Mouse (Mus musculus): ENCODE measurements around the gene Pheta2. TPM values are rescaled to one million over a fixed set of nuclear protein-coding genes. Genes with fewer than 3 reads are reported as not detected.
A peak's percentile ranks its signal among the peaks of the same experiment; 100 is the strongest.
"Not testable (repeated sequence)": the region's sequence is repeated elsewhere in the genome, so short reads cannot be mapped to it uniquely, and the experiment has no call there.

Pheta2 gene
- polyA plus RNA-seq, 1 experiment from 2014 or later: 43.8 TPM

- peaks cover 63% of the 10 kb centered on the region for H3K4me1 ChIP-seq (replicated peaks)
Observed at GRCm38 (mm10) chr15:82353078-82353744, 14.5 kb downstream of the Pheta2 start.

DNA sequence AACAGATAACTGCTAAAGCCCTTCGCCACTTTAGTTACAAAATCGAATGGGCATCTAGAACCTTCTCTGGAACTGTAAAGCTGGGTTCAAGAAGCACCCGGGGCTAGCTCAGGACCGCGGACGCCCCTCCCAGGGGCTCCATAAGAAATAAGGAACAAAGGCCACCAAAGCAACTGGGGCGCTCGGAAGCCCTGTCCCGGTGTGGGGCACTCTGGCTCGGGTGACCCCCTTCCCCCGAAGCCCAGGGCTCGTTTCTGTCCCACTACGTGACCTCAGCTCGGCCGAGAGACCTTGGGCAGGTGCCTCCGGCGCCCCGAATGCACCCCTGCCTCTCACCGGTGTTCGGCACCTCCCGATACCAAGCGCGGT lies 15.0 kb downstream of the Pheta2 start:
- DNase-seq: no peak
- peak overlapping the region; percentile 97 for H3K4me3 ChIP-seq (replicated peaks)
- H3K36me3 ChIP-seq: peaks cover 27% of the 10 kb centered on the region
- peak overlapping the region; percentile 94 for H3K27ac ChIP-seq
- no peaks in the 10 kb centered on the region for H3K27me3 ChIP-seq
- peak; percentile 16 for ATAC-seq (ENCODE audit: low read depth)
- H3K9ac ChIP-seq: peak overlapping the region; percentile 99
- no peaks in the 10 kb centered on the region for H3K9me3 ChIP-seq (replicated peaks)
- peaks cover 63% of the 10 kb centered on the region for H3K4me1 ChIP-seq (replicated peaks)
- H3K4me2 ChIP-seq: peak overlapping the region; percentile 90
- 0% methylated on average over 23 of the region's 23 CpGs for WGBS (ENCODE audit: insufficient replicate concordance)

More at GRCm38 (mm10) chr15:82353078-82353744, 14.5 kb downstream of the Pheta2 start:
- Histone ChIP-seq H3K27me3 (no peaks in the 10 kb centered on the region), H3K36me3 (peaks cover 32% of the 10 kb centered on the region), H3K4me2 (peak overlapping the region; percentile 90), H3K9me3 (replicated peaks) (no peaks in the 10 kb centered on the region), H3K27ac (peak overlapping the region; percentile 94), H3K9ac (peak overlapping the region; percentile 99), H3K4me3 (replicated peaks) (peak overlapping the region; percentile 97)
- ATAC-seq (ENCODE audit: low read depth) (no peak), DNase-seq (no peak)
- WGBS (ENCODE audit: insufficient replicate concordance): 16% methylated on average over 14 of the region's 14 CpGs

DNA sequence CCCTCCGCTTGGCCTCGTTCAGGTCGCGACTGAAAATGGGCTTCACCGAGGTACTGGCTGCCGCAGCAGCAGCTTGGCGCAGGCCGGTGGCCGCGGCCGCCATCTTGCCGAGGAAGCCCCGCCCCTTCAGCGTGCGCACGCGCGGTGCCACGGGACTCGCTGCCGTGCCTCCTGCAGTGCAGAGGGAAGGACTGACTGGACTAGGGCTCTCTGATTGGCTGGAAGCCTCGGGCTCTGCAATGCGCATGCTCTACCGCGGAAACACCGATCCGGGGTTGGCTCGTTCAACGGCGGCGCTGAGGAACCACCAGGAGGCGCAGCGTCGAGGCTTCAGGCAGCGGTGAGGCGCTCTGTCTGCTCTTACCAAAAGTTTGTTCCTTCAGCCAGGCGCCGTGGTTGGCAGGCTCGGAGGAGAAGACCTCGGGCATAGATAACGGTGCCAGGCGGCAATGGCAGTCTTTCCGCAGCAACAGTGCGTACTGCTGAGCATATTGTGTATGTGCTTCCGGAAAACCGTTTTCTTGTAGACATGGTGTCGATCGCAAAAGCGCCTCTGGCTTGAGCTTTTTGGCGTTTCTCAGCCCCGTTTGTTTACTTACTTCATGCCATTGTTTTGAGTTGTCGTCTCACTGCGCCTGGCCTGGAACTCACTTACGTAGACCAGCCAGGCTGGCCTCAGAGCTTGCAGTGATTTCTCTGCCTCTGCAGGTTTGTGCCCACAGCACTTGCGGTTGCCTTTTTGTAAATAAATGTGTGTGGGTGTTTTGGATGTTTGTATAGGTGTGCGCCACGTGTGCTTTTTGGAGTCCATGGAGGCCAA lies 15.6 kb downstream of the Pheta2 start, which contains the start of gene Ndufa6:
TSS of gene Ndufa6 (minus strand) at position 197 of the 820 bp plus-strand sequence.
- peak within 1 kb of the TSS; percentile 97 for H3K4me3 ChIP-seq (replicated peaks)
- H3K27ac ChIP-seq: peak within 1 kb of the TSS; percentile 94
- H3K9me3 ChIP-seq (replicated peaks): no peaks in the 10 kb centered on the region
- 2% methylated on average over 57 of the region's 57 CpGs for WGBS (ENCODE audit: insufficient replicate concordance)
- H3K27me3 ChIP-seq: no peaks in the 10 kb centered on the region
- peak within 1 kb of the TSS; percentile 99 for H3K9ac ChIP-seq
- H3K4me2 ChIP-seq: peak within 1 kb of the TSS; percentile 90
- H3K4me1 ChIP-seq (replicated peaks): peaks cover 62% of the 10 kb centered on the region
- DNase-seq (peak; percentile 98), ATAC-seq (ENCODE audit: low read depth) (peak; percentile 99)
- H3K36me3 ChIP-seq: peaks cover 21% of the 10 kb centered on the region

DNA sequence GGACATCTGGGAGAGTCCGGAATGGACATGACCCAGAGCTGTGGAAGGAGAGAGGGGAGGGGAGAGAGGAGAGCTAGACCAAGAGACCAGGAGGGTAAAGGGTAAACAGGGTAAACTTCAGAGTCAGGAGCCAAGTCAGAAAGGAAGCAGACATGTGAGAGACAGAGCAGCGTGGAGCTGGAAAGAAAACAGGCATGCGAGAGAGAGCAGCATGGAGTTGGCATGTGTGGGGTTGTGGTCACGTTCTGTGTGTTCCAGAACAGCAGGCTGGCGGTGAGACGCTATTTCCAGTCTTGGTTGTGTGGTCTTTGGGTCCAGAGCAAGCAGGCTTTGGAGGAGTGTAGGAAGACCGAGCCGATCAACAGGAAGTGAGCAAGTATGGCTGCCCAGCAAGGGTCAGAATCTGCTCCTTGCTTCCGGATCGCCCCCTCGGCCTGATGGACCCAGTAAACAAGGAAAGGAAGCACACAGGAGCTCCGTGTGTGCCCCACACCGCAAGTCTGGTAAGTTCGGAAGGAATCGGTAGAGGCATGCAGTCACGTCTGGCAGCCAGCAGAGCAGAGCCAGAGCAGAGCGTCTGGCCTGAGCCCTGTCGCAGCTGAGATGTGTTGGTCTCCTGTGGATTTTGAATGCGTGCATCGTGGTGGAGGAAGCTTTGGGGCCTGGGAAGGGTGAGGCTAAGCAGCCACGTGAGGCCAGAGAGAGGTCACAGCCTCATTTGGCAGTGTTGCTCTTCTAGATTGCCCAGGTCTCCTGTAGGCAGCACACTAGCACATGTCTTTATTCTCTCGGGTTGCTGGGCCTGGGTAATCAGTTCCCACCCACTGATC lies 19.9 kb downstream of the Pheta2 start:
- no peak overlapping the region for H3K4me3 ChIP-seq (replicated peaks)
- H3K9me3 ChIP-seq (replicated peaks): no peaks in the 10 kb centered on the region
- no peaks in the 10 kb centered on the region for H3K27me3 ChIP-seq
- ATAC-seq (ENCODE audit: low read depth) (no peak), DNase-seq (no peak)
- no peak overlapping the region for H3K4me2 ChIP-seq
- 62% methylated on average over 22 of the region's 22 CpGs for WGBS (ENCODE audit: insufficient replicate concordance)
- H3K36me3 ChIP-seq: no peaks in the 10 kb centered on the region
- peaks cover 31% of the 10 kb centered on the region for H3K4me1 ChIP-seq (replicated peaks)
- H3K9ac ChIP-seq: no peak overlapping the region
- H3K27ac ChIP-seq: peak overlapping the region; percentile 47; the same call in 1 of the 2 replicates

DNA sequence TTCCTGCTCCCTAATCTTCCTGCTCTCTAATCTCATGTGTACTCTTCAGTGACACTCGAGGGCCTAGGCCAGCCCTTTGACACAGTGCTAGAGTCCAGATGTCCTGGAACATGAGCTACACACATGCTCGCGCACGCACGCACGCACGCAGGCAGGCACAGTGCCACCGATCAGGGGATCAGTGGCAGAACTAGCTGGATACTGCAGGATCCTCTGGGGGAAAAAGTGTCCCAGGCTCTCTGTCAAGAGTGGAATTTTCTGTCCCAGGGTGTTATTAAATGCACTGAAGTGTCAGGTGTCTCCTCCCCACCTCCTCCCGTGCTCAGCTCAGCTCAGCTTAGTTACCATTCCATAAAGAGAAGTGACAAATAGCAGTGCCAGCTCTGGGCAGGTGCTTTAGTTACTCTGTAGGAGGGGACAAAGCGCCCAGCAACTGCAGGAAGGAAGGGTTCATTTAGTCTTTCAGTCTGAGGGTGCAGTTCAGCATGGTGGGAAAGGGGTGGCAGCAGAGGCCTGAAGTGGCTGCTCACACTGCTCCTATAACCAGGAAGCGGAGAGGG lies 22.8 kb downstream of the Pheta2 start:
- H3K27me3 ChIP-seq: no peaks in the 10 kb centered on the region
- no peak overlapping the region for H3K4me2 ChIP-seq
- H3K9ac ChIP-seq: no peak overlapping the region
- no peaks in the 10 kb centered on the region for H3K36me3 ChIP-seq
- H3K27ac ChIP-seq: no peak overlapping the region
- 72% methylated on average over 11 of the region's 11 CpGs for WGBS (ENCODE audit: insufficient replicate concordance)
- DNase-seq: no peak
- peak; percentile 53 for ATAC-seq (ENCODE audit: low read depth)
- no peak overlapping the region for H3K4me3 ChIP-seq (replicated peaks)
- peaks cover 20% of the 10 kb centered on the region for H3K4me1 ChIP-seq (replicated peaks)
- no peaks in the 10 kb centered on the region for H3K9me3 ChIP-seq (replicated peaks)

DNA sequence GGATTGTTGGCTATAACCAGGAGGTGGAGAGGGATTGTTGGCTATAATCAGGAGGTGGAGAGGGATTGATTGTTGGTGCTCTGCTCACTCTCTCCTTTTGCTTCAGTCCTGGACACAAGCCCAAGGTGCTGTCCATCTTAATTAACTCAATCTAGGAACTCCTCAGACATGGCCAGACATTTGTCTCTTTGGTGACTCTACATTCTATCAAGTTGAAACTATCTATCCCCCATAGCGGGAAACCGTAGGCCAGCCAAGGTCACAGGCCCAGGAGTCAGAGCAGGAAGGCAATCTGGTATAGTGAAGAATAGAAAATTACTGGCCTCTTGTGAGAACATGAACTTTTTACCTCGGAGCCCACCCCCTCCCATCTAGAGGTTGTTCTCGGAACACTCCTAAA lies 23.5 kb downstream of the Pheta2 start:
- no peak for ATAC-seq (ENCODE audit: low read depth)

DNA sequence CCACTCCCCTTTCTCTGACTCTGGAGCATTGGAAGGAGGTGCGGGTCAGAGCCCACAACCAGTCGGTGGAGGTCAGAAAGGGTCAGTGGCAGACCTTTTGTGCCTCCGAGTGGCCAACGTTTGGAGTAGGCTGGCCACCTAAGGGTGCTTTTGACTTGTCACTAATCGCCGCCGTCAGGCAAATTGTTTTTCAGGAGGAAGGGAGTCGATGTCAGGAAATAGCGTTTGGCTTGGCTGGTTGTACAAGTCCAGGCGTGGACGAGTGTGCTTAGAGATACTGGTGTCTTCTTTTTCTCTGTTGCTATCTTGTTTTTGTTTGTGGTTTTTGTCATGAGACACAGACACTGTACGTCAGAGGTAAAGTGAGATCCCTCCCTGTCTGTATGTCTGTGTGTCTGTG lies 25.1 kb downstream of the Pheta2 start:
- H3K27ac ChIP-seq; H3K9ac ChIP-seq; DNase-seq; H3K4me3 ChIP-seq (replicated peaks); H3K27me3 ChIP-seq; H3K36me3 ChIP-seq; H3K4me2 ChIP-seq; ATAC-seq (ENCODE audit: low read depth); H3K9me3 ChIP-seq (replicated peaks): not testable (repeated sequence)
- peaks cover 14% of the 10 kb centered on the region for H3K4me1 ChIP-seq (replicated peaks)
- WGBS (ENCODE audit: insufficient replicate concordance): 14% methylated on average over 11 of the region's 12 CpGs

More for the DNA sequence above, 23.5 kb downstream of the Pheta2 start:
- H3K27me3 ChIP-seq: no peaks in the 10 kb centered on the region
- no peak overlapping the region for H3K4me2 ChIP-seq
- DNase-seq: no peak
- H3K4me1 ChIP-seq (replicated peaks): peaks cover 20% of the 10 kb centered on the region
- no peak overlapping the region for H3K4me3 ChIP-seq (replicated peaks)
- no peak overlapping the region for H3K9ac ChIP-seq
- H3K9me3 ChIP-seq (replicated peaks): no peaks in the 10 kb centered on the region
- no peak overlapping the region for H3K27ac ChIP-seq
- H3K36me3 ChIP-seq: no peaks in the 10 kb centered on the region
- 76% methylated on average over 4 of the region's 4 CpGs for WGBS (ENCODE audit: insufficient replicate concordance)

- H3K4me2 ChIP-seq: peak overlapping the region; percentile 54
- WGBS (ENCODE audit: insufficient replicate concordance): 3% methylated on average over 7 of the region's 9 CpGs
- peak overlapping the region; percentile 27; the same call in 1 of the 2 replicates for H3K4me3 ChIP-seq (replicated peaks)
- H3K9me3 ChIP-seq (replicated peaks); H3K27me3 ChIP-seq; H3K36me3 ChIP-seq; H3K4me1 ChIP-seq (replicated peaks); ATAC-seq (ENCODE audit: low read depth); H3K9ac ChIP-seq; H3K27ac ChIP-seq; DNase-seq: not testable (repeated sequence)
Observed at GRCm38 (mm10) chr15:82364561-82364960, 25.8 kb downstream of the Pheta2 start.

- Histone ChIP-seq H3K4me2 (no peak overlapping the region), H3K36me3 (no peaks in the 10 kb centered on the region), H3K9me3 (replicated peaks) (no peaks in the 10 kb centered on the region), H3K4me1 (replicated peaks) (no peaks in the 10 kb centered on the region), H3K27ac (no peak overlapping the region), H3K27me3 (no peaks in the 10 kb centered on the region), H3K9ac (no peak overlapping the region), H3K4me3 (replicated peaks) (no peak overlapping the region)
- DNase-seq: no peak
- no peak for ATAC-seq (ENCODE audit: low read depth)
- 69% methylated on average over 4 of the region's 4 CpGs for WGBS (ENCODE audit: insufficient replicate concordance)
Observed at GRCm38 (mm10) chr15:82368146-82368545, 29.4 kb downstream of the Pheta2 start.

GRCm38 (mm10) chr15:82368851-82369250 lies 30.1 kb downstream of the Pheta2 start:
- H3K36me3 ChIP-seq: no peaks in the 10 kb centered on the region
- no peak overlapping the region for H3K9ac ChIP-seq
- H3K4me1 ChIP-seq (replicated peaks): no peaks in the 10 kb centered on the region
- ATAC-seq (ENCODE audit: low read depth) (no peak), DNase-seq (no peak)
- H3K27ac ChIP-seq: no peak overlapping the region
- 59% methylated on average over 1 of the region's 1 CpGs for WGBS (ENCODE audit: insufficient replicate concordance)
- no peaks in the 10 kb centered on the region for H3K9me3 ChIP-seq (replicated peaks)
- no peaks in the 10 kb centered on the region for H3K27me3 ChIP-seq
- H3K4me2 ChIP-seq: no peak overlapping the region
- no peak overlapping the region for H3K4me3 ChIP-seq (replicated peaks)

DNA sequence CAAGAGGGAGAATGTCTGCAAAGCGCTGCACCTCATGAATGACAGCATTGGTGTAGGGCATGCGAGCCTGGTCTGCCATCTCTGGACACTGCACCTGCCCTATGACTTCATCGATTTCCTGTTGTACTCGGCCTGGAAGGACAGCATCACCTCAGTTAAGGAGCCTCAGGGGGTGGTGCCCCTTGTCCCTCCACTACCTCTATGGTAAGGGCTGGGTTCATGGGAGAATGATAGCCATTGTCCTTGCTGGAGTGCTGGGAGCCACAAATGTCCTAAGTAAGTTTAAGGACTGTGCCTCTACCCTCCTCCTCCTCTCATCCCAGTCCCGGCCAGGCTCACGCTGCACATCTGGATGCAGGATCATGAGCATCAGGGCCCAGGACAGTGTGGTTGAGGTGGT lies 33.7 kb downstream of the Pheta2 start:
- no peaks in the 10 kb centered on the region for H3K9me3 ChIP-seq (replicated peaks)
- DNase-seq (no peak), ATAC-seq (ENCODE audit: low read depth) (no peak)
- no peak overlapping the region for H3K4me2 ChIP-seq
- H3K4me3 ChIP-seq (replicated peaks): no peak overlapping the region
- no peak overlapping the region for H3K9ac ChIP-seq
- 0 out of 2 replicates have a peak, but pooled peaks cover 3% of the 10 kb centered on the region for H3K4me1 ChIP-seq (replicated peaks)
- 66% methylated on average over 6 of the region's 6 CpGs for WGBS (ENCODE audit: insufficient replicate concordance)
- H3K27ac ChIP-seq: no peak overlapping the region
- no peaks in the 10 kb centered on the region for H3K27me3 ChIP-seq
- no peaks in the 10 kb centered on the region for H3K36me3 ChIP-seq
